21 mouse cellular contexts compared by ENCODE assay signal in the genomic region with DNA sequence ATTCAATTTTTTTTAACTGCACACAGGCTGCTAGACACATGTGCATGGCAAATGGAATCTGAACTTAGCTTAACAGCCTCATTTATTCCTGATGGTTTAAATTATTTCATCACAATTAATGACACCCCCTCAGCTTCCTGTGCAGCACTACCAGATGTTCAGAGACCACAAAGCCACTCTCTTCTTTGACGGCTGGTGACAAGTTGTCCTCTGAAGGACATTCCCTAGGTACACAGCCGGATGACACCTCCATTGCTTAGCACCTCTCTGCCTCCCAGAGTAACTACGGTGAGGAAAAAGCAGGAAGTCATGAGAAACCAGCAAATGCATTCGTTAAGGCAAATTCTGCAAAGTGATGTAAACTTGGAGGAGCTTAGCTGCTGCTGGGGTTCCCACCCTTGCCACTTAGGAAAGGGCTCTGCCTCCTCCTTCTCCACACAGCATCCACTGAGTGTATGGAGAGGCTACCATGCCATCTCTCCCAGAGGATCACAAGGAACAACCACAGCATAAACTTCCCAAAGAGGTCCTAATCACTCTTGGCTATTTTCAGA.
DNase-seq lines count a peak whose midpoint lies in the region; ATAC-seq and TF ChIP-seq lines count a peak whose summit lies in the region.
"Had no signal": no experiment of that assay in that cellular context is flagged by ENCODE, and none has a peak within 500 bp of the region (broad histone marks: within the 10 kb centered on the region; RNA-seq: fewer than 3 reads in every experiment).

No protein-coding gene starts in this region.

- no peak for DNase-seq in hindbrain, embryonic 14.5 days (ENCODE audit: low spot score)
- DNase-seq in embryonic facial prominence, embryonic 11.5 days (ENCODE audit: low spot score): peak; percentile 45
- DNase-seq in limb, embryonic 10.5 days (ENCODE audit: low spot score): peak; percentile 53
- DNase-seq in heart, adult 8-10 months (ENCODE audit: low spot score): no peak
- DNase-seq in heart, postnatal 14 days: no peak
- no peak for DNase-seq in testis, postnatal 14 days (ENCODE audit: low spot score)
- DNase-seq: cerebellum, postnatal 14 days; heart, adult 2 months; liver; lung, adult 18-20 months; lung, postnatal 36 days; right cerebral cortex, adult 18-20 months; spleen, adult 18-20 months had no signal

- H3K9ac ChIP-seq in hindbrain, embryonic 16.5 days (ENCODE audit: low read depth, low read length): no peak overlapping the region
- H3K9ac ChIP-seq in hindbrain, embryonic 14.5 days: no peak overlapping the region
- H3K9ac ChIP-seq in embryonic facial prominence, embryonic 11.5 days (replicated peaks; ENCODE audit: low read length): no peak overlapping the region
- H3K9ac ChIP-seq: hindbrain, embryonic 12.5 days; midbrain, embryonic 12.5 days had no signal

- 0 out of 2 replicates have a peak, but pooled peaks have one; percentile 48 for ATAC-seq in hindbrain, embryonic 16.5 days
- ATAC-seq in hindbrain, embryonic 14.5 days (ENCODE audit: low FRiP score): no peak; the same call in 1 of the 2 replicates
- ATAC-seq in embryonic facial prominence, embryonic 11.5 days (replicated peaks; ENCODE audit: insufficient number of reproducible peaks, low FRiP score, low TSS enrichment, low read depth): no peak; the same call in 1 of the 2 replicates
- ATAC-seq: forebrain, embryonic 14.5 days; intestine, embryonic 16.5 days had no signal

- intact Hi-C loops in heart, postnatal 14 days (cut with DNase I): no loop called here

- H3K4me3 ChIP-seq in hindbrain, embryonic 16.5 days (ENCODE audit: low read length): no peak overlapping the region
- H3K4me3 ChIP-seq in hindbrain, embryonic 14.5 days (replicated peaks; ENCODE audit: low read length): no peak overlapping the region
- no peak overlapping the region for H3K4me3 ChIP-seq in embryonic facial prominence, embryonic 11.5 days (ENCODE audit: low read depth, low read length)
- H3K4me3 ChIP-seq in limb, embryonic 10.5 days: no peak overlapping the region; the same call in 1 of the 2 replicates
- no peak overlapping the region for H3K4me3 ChIP-seq in myocyte
- H3K4me3 ChIP-seq: erythroblast, embryonic 14.5 days; heart, adult 2 months; hindbrain, embryonic 12.5 days; midbrain, embryonic 12.5 days had no signal

- no peaks in the 10 kb centered on the region for H3K9me3 ChIP-seq in hindbrain, embryonic 16.5 days (ENCODE audit: control insufficient read depth, low read length)
- H3K9me3 ChIP-seq in hindbrain, embryonic 14.5 days (ENCODE audit: control insufficient read depth, low read length): no peaks in the 10 kb centered on the region
- H3K9me3 ChIP-seq in embryonic facial prominence, embryonic 11.5 days (replicated peaks; ENCODE audit: control insufficient read depth, low read length): no peaks in the 10 kb centered on the region
- no peaks in the 10 kb centered on the region for H3K9me3 ChIP-seq in limb, embryonic 10.5 days (replicated peaks)
- H3K9me3 ChIP-seq: hindbrain, embryonic 12.5 days; midbrain, embryonic 12.5 days had no signal

- no peak for TF ChIP-seq POLR2A in myocyte (IDR thresholded peaks at IDR 0.05; ENCODE audit: insufficient read length, low read depth)

- no peak overlapping the region for H3K4me2 ChIP-seq in hindbrain, embryonic 16.5 days (ENCODE audit: low read length)
- no peak overlapping the region for H3K4me2 ChIP-seq in hindbrain, embryonic 14.5 days (replicated peaks)
- no peak overlapping the region for H3K4me2 ChIP-seq in embryonic facial prominence, embryonic 11.5 days (ENCODE audit: low read depth, low read length)
- H3K4me2 ChIP-seq in myocyte (ENCODE audit: low read depth): peak overlapping the region; percentile 53
- H3K4me2 ChIP-seq: hindbrain, embryonic 12.5 days; midbrain, embryonic 12.5 days had no signal

- no peaks in the 10 kb centered on the region for H3K27me3 ChIP-seq in hindbrain, embryonic 16.5 days (replicated peaks; ENCODE audit: control insufficient read depth, insufficient read depth, low read length)
- no peaks in the 10 kb centered on the region for H3K27me3 ChIP-seq in hindbrain, embryonic 14.5 days (ENCODE audit: control insufficient read depth, insufficient read depth, low read length)
- no peaks in the 10 kb centered on the region for H3K27me3 ChIP-seq in embryonic facial prominence, embryonic 11.5 days (ENCODE audit: control insufficient read depth, insufficient read depth, low read length)
- H3K27me3 ChIP-seq in limb, embryonic 10.5 days (ENCODE audit: low read depth, poor library complexity, severe bottlenecking): no peaks in the 10 kb centered on the region
- no peaks in the 10 kb centered on the region for H3K27me3 ChIP-seq in myocyte (ENCODE audit: control insufficient read depth, insufficient read depth, insufficient read length)
- H3K27me3 ChIP-seq: hindbrain, embryonic 12.5 days; midbrain, embryonic 12.5 days had no signal

- H3K4me1 ChIP-seq in hindbrain, embryonic 16.5 days (ENCODE audit: control insufficient read depth, insufficient read depth, low read depth, low read length): no peaks in the 10 kb centered on the region; the same call in 1 of the 2 replicates
- 0 out of 2 replicates have a peak, but pooled peaks cover 4% of the 10 kb centered on the region for H3K4me1 ChIP-seq in hindbrain, embryonic 14.5 days (replicated peaks; ENCODE audit: control insufficient read depth, insufficient read depth, low read length)
- peaks cover 4% of the 10 kb centered on the region; the same call in 1 of the 2 replicates for H3K4me1 ChIP-seq in embryonic facial prominence, embryonic 11.5 days (ENCODE audit: control insufficient read depth, insufficient read depth, low read length)
- peaks cover 62% of the 10 kb centered on the region for H3K4me1 ChIP-seq in limb, embryonic 10.5 days
- H3K4me1 ChIP-seq: midbrain, embryonic 12.5 days had no signal

- H3K36me3 ChIP-seq in hindbrain, embryonic 16.5 days (ENCODE audit: control insufficient read depth, insufficient read depth, low read length): no peaks in the 10 kb centered on the region
- H3K36me3 ChIP-seq in hindbrain, embryonic 14.5 days (replicated peaks; ENCODE audit: control insufficient read depth, insufficient read depth): no peaks in the 10 kb centered on the region
- H3K36me3 ChIP-seq in embryonic facial prominence, embryonic 11.5 days (replicated peaks; ENCODE audit: control insufficient read depth, insufficient read depth, low read depth, low read length): no peaks in the 10 kb centered on the region
- H3K36me3 ChIP-seq in limb, embryonic 10.5 days: no peaks in the 10 kb centered on the region
- no peaks in the 10 kb centered on the region for H3K36me3 ChIP-seq in myocyte (ENCODE audit: control insufficient read depth, insufficient read depth)
- H3K36me3 ChIP-seq: hindbrain, embryonic 12.5 days; midbrain, embryonic 12.5 days had no signal

- H3ac ChIP-seq in myocyte (ENCODE audit: control insufficient read depth, insufficient read length): no peak overlapping the region

- WGBS in hindbrain, embryonic 16.5 days: 48% methylated on average over 4 of the region's 4 CpGs
- 49% methylated on average over 4 of the region's 4 CpGs for WGBS in hindbrain, embryonic 14.5 days
- 20% methylated on average over 4 of the region's 4 CpGs for WGBS in embryonic facial prominence, embryonic 11.5 days
- 14% methylated on average over 4 of the region's 4 CpGs for WGBS in limb, embryonic 10.5 days

- H3K27ac ChIP-seq in hindbrain, embryonic 16.5 days (ENCODE audit: low read depth, low read length): no peak overlapping the region
- H3K27ac ChIP-seq in hindbrain, embryonic 14.5 days: no peak overlapping the region
- H3K27ac ChIP-seq in embryonic facial prominence, embryonic 11.5 days (replicated peaks; ENCODE audit: low read depth, low read length): no peak overlapping the region
- H3K27ac ChIP-seq in limb, embryonic 10.5 days: peak overlapping the region; percentile 46; the same call in 1 of the 2 replicates
- H3K27ac ChIP-seq: heart, adult 2 months; hindbrain, embryonic 12.5 days; kidney, postnatal 0 days; midbrain, embryonic 12.5 days had no signal

- peaks cover 20% of the 10 kb centered on the region for H3K79me2 ChIP-seq in myocyte (ENCODE audit: control insufficient read depth, insufficient read depth)

TF ChIP-seq in myocyte, 11 proteins besides CTCF, POLR2A, EP300 and RAD21:
- TF ChIP-seq SRF (IDR thresholded peaks at IDR 0.05; ENCODE audit: control insufficient read depth, insufficient read length, low read depth) (no peak), POLR2AphosphoS2 (IDR thresholded peaks at IDR 0.05; ENCODE audit: insufficient read length, low read depth) (no peak), MAX (IDR thresholded peaks at IDR 0.05; ENCODE audit: low read depth) (no peak), MYOG (IDR thresholded peaks at IDR 0.05; ENCODE audit: control insufficient read depth in 1 of 3, insufficient read depth in 1 of 3, insufficient read length in 2 of 3, low read depth in 2 of 3) (no peak), E2F4 (IDR thresholded peaks at IDR 0.05; ENCODE audit: insufficient read depth) (no peak), TCF3 (IDR thresholded peaks at IDR 0.05; ENCODE audit: insufficient read length, low read depth) (no peak), USF1 (IDR thresholded peaks at IDR 0.05; ENCODE audit: low read depth) (no peak), TCF12 (IDR thresholded peaks at IDR 0.05; ENCODE audit: insufficient read depth, poor library complexity, severe bottlenecking) (no peak), MYOD1 (IDR thresholded peaks at IDR 0.05; ENCODE audit: control insufficient read depth in 1 of 3, insufficient read length in 2 of 3, low read depth in 2 of 3) (no peak), REST (IDR thresholded peaks at IDR 0.05; ENCODE audit: insufficient read depth, insufficient read length) (no peak), CEBPB (IDR thresholded peaks at IDR 0.05; ENCODE audit: insufficient read depth, poor library complexity, severe bottlenecking) (no peak)

Comparison
In these comparisons a context has a peak if more than half of its experiments do, and no peak if none do; other contexts are left out.
1. DNase-seq: peak in embryonic facial prominence, embryonic 11.5 days (single experiment) and limb, embryonic 10.5 days (single experiment); none in hindbrain, embryonic 14.5 days (single experiment), heart, adult 8-10 months (single experiment), heart, postnatal 14 days (0 of 2) and testis, postnatal 14 days (single experiment).